Mouse (Mus musculus): ENCODE measurements around the gene Iqcf3.
"Not testable (repeated sequence)": the region's sequence is repeated elsewhere in the genome, so short reads cannot be mapped to it uniquely, and the experiment has no call there.

Iqcf3 gene

DNA sequence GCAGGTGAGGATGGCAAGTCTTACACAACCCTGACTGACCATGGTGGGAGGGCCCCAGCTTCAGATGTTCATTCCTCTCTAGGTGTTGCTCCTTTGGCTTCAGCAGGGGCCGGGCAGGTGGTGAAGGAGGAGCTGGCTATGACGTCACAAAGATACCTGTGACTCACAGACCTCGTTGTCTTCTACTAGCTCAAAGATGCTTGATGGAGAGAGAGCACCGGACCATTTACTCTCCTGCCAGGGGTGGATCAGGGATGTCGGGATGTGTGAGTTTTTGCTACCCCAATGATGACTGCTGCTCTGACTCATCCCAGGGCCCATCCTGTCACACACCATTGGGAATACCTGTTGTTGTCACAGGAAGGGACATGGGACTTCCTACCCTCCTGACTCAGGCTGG is at the start of gene Iqcf3:
Gene Iqcf3 (minus strand): TSS at position 101 of the 400 bp plus-strand sequence.
- DNase-seq, result no peak

DNA sequence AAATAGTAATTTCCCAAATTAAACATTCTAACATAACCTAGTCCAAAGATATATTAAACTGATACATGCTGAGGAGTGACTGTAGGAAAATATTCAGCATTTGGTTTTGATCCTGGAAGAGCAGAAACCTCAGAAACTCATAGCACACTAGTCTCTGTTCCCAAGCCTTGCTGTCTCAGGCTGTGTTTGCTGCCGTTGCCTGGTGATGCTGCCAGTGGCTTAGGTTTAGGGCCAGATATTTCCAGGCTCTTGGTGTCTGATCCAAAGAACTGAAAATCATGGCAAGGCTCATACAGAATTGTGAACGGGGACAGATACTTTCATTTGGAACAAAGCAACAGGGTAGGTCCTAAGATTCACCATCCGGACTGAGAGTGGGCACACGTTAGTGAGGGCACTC is 49.3 kb upstream of the Iqcf3 start:
- no peak for DNase-seq

DNA sequence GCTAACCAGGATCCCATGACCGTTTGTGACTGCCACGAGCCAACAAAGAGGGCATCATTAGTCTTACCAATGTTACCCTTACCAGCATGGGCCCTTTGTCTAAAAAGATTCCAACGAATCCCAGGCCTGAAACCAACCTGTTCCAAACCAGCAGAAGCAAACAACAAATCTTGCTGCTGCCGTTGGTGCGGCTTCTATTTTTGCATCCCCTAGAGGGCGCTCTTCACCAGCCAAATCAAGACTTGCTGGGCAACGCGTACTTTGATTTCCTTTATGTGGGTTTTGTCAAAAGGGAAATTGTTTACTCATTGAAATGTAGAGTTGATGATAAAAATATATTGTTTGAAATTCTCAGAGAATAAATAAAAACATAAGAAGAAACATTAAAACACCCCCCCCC is 39.1 kb upstream of the Iqcf3 start:
- peak; percentile 35 for DNase-seq

DNA sequence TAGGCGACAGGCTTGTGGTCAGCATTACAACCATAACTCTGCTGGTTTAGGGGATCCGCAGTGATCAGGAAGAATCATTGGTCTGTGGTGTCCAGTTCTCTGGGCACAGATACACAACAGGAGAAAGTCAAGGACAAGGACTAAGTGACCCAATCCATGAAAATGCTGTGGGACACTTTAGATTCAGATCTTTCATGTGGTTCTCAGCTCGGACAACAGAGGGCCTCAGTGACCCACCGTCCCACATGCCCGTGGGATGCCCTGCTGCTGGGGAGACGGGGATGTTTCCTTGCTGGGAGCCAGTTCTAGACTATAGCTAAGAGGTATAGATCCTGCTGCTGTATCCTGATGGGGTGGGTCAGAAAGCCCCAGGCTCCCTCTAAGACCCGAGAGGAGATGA is 37.0 kb upstream of the Iqcf3 start:
- DNase-seq, result no peak

DNA sequence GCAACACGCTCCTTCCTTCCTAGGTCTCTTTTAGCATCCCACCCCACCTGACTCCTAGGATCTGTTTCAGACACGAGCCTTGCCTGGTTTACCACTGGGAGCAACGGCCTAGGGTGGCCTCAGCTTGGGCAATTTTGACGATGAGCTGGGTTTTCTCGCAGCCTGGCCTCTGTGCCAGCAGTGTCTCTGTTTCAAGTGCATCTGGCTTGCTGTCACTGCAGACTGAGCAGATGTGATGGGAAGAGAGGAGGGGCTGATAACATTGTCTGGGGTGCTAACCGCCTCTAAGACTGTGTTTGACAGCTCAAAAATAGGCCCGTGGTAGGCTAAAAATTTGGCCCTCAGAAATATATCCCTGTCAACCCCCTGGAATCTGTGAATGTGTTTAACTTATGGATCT is 34.4 kb upstream of the Iqcf3 start:
- no peak for DNase-seq

DNA sequence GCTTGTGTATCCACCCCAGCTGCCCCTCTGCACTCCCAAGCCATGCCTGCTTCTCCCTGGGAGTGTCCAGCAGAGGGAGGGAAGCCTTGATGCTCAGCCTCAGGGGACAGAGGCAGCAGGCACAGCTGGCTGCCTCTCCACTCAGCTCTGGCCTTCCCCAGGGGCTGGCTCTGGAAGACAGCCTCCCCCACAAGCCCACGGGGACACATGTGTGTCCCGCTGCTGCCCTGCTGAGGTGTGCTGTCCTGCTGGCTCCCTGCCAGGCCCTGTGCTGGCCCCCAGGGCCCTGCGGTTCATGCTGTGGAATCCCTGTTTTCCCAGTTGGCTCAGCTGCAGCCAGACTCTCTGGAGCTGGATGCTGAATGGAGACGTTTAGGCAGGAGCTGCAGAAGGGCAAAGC is 34.0 kb upstream of the Iqcf3 start:
- not testable (repeated sequence) for DNase-seq

DNA sequence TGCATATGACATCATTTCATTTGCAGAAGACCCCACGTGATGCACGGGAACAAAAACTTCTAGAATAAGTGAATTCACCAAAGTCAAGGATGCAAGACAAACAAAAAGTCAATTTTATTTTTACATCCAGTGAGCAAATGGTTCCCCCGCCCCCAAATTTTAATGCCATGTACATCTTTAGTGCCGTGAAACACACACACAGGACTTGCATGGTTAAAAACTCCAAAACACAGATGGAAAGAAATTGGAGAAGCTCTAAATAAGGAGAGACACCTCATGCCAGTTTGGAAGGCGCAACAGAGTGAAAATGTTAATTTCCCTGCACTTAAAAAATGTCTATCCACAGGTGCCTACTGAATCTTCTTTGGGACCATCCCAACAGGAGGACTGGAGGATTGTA is 30.7 kb upstream of the Iqcf3 start:
- no peak for DNase-seq

DNA sequence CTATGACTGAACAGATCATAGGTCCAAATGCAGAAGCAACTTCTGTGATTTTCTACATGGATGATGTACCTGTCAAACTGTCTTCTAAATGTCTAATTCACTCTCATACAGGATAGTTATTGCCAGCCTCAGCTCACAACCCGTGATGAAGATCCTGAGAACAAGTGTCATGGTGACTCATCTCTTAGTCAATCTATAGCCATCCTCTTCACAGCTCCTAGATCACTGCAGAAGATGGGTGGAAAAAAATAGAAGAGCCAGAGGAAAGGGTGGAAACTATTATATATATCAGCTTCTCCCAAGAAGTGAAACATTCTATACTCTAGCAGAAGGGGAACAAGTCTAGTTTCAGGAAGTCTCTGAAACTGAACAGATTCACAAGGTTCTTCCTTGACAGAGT is 21.1 kb upstream of the Iqcf3 start:
- DNase-seq, result no peak

DNA sequence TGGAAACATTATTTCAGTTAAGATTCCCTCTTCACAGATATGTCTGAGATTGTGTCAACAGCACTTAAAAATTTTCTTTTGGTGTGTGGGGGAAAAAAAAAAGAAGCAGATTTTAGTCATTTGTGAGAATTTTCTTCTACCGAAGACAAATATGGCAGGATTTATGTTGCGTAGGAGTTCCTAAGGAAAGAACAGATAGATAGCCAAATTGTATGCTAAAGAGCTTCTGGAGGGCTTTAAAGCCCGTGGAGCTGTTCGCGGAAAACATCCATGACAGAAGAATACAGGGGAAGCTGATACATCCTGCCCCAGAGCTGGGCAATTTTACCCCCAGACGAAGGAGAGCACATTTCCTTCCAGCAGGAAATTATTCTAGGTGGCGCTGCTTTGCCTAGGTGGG is 18.6 kb upstream of the Iqcf3 start:
- no peak for DNase-seq

DNA sequence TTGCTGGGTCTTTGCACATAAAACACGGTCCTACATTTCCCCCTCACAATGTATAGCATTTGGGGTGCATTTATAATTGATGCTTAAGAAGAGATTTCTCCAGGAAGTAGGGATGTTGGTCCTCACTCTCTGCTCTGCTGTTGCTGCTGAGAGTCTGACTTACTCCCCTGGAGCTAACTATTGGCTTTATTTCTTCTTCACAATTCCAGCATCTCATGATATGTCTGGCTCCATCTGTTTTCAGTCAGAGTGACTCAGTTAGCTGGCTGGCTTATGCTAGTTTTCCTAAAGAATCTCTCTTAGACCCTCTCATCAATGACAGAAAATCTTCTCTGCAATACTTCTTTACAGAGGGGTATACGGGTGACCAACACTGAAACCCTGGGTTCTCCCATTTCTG is 14.7 kb upstream of the Iqcf3 start:
- no peak for DNase-seq

DNA sequence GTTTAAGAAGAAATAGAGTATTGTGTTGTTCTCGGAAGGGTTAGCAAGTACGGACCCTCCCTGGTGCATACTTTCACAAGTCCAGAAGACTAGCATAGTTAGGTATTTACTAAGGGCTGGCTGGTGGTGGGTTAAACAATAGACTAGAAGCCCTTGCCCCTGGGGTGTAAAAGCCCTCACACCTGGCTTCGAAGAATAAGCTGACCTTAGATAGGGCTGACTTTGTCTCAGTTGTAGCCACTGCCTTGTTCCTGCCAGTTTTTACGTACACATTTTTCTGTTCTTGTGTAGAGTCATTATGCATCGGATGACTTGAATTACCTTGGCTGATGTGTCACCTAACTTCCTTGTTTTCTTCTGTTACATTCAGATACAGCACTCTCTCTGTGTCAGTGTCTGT is 11.9 kb upstream of the Iqcf3 start:
- no peak for DNase-seq

DNA sequence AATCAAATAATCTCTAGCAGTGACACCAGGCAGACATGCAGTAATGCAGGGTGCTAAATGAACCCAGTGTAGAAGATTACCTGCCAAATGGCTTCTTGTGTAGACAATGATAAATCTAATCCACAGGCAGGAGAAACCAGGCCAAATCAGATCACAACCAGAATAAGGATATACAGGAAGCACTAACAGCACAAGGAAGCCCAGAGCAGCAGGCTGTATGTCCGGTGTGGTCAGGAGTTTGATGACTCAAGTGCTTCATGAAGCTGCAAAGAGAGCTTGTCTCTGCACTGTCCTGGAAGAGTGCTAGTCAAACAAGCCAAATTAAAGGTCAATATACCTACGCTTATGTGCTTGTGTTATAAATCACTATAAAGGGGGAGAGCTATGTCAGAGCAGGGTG is 10.8 kb upstream of the Iqcf3 start:
- no peak for DNase-seq

DNA sequence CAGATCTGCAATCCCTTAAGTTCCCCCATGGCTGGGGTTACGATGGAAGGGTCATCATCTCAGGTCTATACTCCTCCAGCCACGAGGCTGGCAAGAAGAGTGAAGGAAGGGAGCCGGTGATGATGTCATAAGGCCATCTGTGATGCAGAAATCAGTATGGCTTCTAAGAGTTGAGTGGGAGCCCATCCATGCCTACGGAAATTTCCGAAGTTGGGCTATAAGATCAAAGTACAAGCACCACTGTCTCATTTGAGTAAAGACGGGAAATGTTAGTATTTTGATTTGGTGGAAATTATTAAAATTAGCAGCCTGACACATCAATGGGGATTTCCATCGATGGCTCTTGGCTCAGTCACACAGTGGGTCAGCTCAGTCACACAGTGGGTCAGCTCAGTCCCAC is 9.5 kb upstream of the Iqcf3 start, which contains the start of gene Iqcf4:
Gene Iqcf4 (minus strand): TSS at position 101 of the 400 bp plus-strand sequence.
- no peak for DNase-seq

DNA sequence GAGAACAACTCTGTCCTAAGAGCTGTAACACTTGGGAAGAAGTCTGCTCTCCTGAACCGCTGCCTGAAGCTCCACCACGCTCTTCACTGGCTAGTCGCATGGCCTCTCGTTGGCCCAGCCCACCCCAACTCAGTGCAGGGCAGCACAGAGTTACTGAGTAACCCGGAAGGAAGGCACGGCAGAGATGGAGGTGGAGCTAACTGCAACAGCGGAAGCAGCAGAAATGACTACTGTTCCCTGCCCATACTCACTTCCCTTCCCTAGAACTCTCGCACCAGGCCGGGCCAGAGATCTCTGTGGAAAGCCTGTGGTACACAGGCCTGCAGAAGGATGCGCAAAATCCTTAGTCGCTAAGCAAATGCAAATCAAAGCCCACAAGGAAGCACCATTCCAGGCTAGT is 5.0 kb upstream of the Iqcf3 start:
- DNase-seq, result peak; percentile 13

DNA sequence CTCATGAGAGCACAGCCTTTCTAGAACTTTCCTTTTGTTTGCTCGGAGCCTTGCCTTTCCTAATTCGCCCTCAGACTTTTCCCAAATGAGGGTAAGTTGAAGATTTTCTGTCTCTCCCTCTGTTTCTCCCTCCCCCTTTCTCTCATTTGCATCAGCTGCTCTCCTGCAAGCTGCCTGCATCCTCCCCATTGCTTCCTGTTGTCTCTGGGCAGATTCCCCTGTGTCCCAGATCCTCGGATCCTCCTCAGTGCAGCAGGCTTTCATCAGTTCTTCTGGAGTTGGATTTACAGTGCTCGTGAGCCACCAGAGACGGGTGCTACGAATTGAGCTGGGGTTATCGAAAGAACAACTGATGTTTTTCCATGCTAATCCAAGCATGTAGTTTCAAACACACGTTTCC is 2.6 kb upstream of the Iqcf3 start:
- no peak for DNase-seq

DNA sequence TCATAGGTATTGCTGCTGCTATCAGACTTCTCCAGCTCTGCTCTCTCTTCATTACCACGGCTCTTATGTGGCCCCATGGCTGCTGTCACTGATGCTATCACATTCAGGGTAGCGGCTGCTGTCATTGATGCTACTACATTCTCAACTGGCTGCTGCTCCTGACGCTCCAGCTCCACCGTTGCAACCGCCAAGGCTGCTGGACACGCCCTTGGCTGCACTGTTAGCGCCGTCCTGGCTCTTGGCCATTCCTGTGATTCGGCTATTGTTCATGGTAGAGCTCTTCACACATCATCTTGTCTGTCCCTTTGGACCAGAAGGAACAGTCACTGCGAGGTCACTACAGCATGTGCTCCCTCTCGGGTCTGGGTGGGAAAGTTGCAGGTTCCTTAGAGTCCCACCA is 860 bp upstream of the Iqcf3 start:
- no peak for DNase-seq

DNA sequence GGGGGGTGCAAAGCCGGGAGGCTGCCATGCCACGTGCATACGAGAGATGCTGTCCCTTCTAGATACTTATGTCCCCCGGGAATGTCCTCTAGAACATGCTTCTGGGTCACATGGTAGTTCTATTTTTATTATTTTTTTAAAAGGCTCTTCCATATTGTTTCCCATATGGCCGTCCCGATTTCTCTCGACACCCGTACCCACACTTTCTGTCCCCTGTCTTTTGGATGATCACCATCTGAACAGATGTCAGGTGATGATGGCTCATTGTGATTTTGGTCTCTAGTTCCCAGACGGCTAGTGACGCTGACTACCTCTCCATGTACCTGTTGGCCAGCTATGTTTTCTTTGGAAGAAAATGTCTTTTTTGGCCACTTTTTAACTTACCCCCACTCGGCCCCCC is 26.5 kb downstream of the Iqcf3 start:
- no peak for DNase-seq

DNA sequence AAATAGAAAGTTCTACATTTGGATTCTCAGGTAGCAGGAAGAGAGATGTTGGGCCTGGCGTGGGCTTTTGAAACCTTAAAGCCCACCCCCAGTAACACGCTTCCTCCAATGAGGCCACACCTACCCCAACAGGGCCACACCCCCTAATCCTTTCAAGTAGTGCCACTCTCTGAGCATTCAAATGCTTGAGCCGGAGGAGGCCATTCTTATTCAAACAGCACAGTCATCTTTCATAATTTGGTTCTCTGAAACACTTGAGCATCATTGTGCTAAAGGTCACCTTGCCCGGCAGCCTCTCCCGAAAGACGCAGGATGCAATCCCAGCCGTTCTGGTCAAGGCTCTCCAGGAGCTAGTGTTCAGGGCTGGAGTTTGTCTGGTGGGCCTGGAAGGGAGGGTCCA is 27.1 kb downstream of the Iqcf3 start:
- DNase-seq, result no peak

DNA sequence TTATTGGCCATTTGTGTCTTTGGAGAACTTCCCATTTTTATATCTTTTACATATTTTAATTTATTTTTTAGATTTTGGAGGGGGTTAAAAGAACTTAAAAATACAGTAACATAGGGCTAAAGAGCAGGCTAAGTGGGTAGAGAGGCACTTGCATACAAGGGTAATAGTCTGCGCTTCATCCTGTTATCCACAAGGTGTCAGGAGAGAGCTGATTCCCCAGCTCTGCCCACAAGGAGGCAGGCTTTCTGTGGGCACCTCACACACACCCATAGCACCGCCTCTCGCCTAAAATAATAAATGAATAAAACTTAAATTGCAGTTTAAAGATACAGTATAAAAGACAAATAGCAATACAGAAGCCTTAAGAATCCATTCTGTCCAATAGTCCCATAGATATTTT is 29.6 kb downstream of the Iqcf3 start:
- peak; percentile 27 for DNase-seq

DNA sequence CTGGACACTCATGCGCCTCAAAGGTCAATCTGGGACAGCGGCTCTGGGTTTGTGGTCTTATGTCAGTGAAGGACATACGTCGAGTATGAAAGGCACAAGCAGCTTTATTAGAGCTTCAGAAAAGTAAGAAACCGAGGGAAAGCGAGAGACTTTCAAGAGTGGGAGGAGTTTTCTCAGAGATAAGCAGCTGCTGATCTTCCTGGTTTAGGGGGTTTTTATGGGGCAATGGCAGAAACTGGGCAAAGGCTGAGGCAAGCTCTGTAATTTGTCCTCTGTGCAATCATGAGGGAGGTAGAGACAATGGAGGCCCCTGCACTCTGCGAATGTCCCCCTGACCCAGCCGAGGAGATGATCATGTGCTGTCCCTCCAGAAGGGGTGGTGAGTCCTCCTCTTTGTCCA is 41.5 kb downstream of the Iqcf3 start:
- no peak for DNase-seq

DNA sequence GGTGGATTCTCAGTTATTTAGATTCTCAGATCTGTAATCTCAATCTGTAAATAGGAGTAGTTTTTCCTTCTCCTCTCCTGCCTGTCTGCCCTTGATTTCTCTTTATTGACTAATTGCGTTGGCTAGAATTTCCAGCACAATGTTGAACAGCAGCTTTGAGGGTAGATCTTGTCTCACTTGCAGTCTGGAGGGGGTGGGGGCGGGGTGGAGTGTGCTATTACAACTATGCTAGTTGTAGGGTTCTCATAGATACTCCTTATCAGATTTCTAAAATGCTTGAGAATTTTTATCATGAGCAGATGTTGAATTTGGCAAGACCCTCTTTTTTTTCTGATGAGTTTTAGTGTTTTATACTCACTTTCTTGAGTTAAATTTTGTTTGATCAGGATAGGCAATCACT is 42.0 kb downstream of the Iqcf3 start:
- no peak for DNase-seq

DNA sequence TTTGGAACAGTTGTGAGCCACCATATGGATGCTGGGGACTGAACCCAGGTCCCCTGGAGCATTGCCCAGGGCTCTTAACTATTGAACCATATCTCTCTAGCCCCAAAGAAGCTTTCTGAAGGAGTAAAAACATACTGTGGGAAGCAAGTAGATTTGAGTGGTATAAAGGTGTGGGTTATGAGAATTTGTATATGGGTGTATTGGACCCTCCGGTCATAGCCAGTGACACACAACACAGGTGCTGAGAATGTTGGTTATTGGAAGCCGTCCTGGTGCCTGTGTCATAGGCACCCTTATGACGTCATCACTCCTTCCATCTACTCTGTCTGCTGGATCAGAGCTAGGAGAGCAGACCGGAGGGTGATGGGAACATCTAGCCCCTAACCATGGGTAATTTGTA is 47.2 kb downstream of the Iqcf3 start, which contains the start of gene Iqcf5:
Gene Iqcf5 (plus strand): TSS at position 301 of the 400 bp plus-strand sequence.
- DNase-seq, result no peak

DNA sequence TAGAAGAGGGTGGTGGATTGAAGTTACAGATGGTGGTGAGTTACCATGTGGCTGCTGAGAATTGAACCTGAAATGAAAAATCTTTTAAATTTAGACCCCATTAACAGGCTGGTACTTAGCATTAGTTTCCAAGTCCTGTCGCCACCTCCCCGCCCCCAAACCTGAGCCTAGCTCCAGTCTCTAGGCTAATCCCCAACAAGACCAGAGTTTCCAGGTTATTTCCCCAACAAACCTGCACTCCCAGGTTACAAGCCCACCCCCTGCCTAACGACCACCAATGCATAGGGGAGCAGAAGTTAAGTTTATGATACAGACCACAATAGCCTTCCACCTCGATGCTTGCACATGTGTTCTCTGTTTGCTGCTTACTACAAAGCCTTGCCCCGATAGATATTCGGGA is 47.9 kb downstream of the Iqcf3 start:
- no peak for DNase-seq

DNA sequence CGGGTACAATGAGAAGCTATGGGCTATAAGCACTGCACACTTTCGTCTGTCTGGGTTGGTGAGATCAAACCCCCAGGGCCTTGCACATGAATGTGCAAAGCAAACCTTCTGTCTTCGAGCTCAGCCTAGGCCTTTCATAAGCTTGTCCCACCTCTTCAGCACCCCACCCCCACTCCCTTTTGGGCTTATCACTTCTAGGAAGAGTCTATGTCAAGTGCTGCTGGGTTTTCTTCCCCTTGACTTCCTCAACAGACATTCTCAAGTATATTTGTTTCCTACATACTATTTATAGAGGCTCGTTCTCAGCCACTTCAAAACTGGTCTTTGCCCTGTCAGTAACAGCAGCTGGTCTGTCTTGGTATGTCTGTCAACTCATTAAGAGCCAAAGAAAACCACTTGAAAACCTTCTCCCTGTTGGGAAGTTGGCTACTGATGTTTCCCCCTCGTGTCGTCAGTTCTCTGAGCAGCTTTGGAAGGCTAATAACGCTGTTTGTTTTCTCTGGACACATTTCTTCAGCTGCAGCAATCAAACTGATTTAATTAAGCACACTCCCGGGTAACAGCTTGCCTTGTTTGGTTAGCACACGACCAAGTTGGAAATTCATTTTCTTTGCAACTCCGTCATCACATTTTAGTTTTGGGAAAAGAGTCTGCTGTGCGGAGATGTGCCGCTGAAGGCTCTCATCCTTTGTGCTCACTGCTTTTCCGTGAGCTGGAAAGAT is 48.5 kb downstream of the Iqcf3 start:
- no peak for DNase-seq

DNA sequence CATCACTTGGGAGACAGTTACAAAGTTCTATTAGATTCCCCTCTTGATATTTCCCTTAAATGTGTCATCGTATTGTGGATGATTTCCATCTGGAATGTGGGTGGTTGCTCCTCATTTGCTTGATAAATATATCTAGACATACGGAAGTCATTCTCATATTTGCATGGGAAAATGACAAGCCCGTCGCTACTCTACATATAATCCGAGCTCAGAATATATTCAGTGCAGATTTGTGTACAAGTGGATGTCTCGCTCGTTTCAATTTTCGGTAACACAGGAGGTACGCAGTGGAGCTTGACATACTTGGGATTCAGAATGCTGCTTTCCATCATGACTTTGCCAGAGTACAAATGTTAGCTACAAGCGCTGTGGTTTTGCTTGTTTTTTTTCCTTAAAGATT is 52.1 kb downstream of the Iqcf3 start:
- DNase-seq, result no peak
